Mouse (Mus musculus) leukemia stem cell, adult 10-12 weeks (primary cell): ENCODE measurements around the gene Gm21812. TPM values are rescaled to one million over a fixed set of nuclear protein-coding genes. Genes with fewer than 3 reads are reported as not detected.

Experiments
- polyA plus RNA-seq: library from polyadenylated mRNA; stranded (reverse); fragments of >175 nt; gene quantifications from 2 replicates; pipeline ENCODE4 v1.2.3, GENCODE M21; 2012; ENCODE audit warnings: low replicate concordance

The Gm21812 gene
- polyA plus RNA-seq: not detected in 2 replicates

GRCm38 (mm10) chrY:9347084-9347483, at the start of gene Gm21812:
Gm21812 (minus strand) TSS chrY:9347184.

Other genes with a start within 250 kb of the Gm21812 start
- gene Gm21292, start 213.3 kb downstream of the Gm21812 start, polyA plus RNA-seq: not detected in 2 replicates
- gene Gm21721, start 145.0 kb downstream of the Gm21812 start, polyA plus RNA-seq: not detected in 2 replicates
- gene Gm21874, start 69.0 kb upstream of the Gm21812 start, polyA plus RNA-seq: not detected in 2 replicates